Mouse (Mus musculus) ES-CJ7 (cell line): ENCODE data around the gene Tcf7l2.

ENCODE experiments used
- DNase-seq: peaks from one replicate; pipeline ENCODE4 v3.0.0; 2011; ENCODE audit warnings: low read depth, low spot score

The Tcf7l2 gene

DNA sequence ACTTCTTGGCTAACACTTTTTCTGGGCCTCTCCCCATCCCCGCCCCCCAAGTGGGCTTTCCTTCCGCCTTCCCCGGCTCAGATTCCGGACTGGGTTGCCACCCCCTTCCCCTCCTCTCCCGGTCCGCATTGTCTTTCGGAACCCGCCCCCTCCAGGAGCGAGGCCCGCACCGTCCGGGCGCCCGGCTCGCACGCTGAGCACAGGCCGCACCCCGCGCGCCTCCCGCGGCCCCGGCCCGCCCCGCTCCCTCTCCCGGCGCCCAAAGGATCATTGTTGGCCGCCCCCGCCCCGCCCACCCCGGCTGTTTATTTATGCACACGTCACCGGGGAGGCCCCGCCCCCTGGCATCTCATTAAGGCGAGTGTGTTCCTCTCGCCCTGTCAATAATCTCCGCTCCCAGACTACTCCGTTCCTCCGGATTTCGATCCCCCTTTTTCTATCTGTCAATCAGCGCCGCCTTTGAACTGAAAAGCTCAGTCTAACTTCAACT is at the start of gene Tcf7l2:
TSS of gene Tcf7l2 (plus strand) at position 382 of the 490 bp plus-strand sequence.
- peak; percentile 95 for DNase-seq

DNA sequence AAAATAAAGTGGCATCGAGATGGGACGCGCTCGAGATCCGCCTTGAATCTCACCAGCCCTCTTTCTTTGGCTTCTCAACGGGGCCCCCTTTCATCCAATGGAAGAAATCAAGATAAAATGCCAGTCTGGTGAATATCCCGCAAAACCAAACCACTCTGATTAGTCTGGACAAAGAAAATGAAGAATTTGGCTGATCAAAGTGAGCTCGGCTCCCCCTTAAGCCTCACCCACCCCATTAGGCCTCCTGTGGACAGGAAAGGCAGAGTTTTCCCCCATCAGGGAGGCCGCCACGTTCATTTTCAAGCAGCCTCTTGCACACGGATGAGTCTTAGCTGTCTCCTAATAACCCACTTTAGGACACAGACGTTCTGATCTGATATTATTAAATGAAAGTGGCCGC is 47.0 kb upstream of the Tcf7l2 start:
- no peak for DNase-seq

GRCm38 (mm10) chr19:55695418-55695817 is 46.2 kb upstream of the Tcf7l2 start:
- no peak for DNase-seq

- DNase-seq, result no peak
Observed at GRCm38 (mm10) chr19:55698892-55699291, 42.7 kb upstream of the Tcf7l2 start.

- peak; percentile 23 for DNase-seq
Observed at GRCm38 (mm10) chr19:55700214-55700568, 41.4 kb upstream of the Tcf7l2 start.

- no peak for DNase-seq
Observed at GRCm38 (mm10) chr19:55700569-55701282, 40.9 kb upstream of the Tcf7l2 start.

DNA sequence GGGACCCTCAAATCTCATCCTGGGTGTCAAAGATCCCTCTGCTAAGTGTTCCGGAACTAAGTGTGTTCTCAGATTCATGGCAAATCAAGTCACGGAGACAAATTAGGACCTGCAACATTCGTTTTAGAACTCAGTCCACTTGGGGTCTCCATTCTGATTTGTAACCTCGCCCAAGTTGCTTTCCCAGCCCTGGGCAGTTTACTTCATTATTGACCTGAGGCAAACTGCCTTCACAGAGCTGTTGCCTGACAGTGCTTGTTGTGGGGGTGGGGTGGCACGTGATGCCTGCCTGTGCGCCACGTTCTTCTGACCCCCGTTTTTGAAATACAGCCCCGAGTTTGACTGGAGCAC is 40.4 kb upstream of the Tcf7l2 start:
- no peak for DNase-seq

DNA sequence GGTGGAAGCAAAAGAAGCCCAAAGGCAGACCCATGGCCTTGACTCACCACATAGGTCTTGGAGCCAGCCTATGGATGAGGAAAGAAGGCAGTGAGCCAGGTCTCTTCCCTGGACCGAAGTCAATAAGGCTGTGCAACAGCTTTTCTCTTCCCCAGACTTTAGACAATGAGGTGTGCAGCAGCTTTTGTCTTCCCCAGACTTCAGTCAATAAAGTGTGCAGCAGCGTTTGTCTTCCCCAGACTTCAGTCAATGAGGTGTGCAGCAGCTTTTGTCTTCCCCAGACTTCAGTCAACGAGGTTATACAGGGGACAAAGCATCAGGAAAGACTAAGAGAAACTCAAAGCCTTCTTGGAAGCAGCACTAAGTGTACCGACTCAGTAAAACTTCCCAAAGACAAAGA is 39.5 kb upstream of the Tcf7l2 start:
- DNase-seq, result peak; percentile 31

DNA sequence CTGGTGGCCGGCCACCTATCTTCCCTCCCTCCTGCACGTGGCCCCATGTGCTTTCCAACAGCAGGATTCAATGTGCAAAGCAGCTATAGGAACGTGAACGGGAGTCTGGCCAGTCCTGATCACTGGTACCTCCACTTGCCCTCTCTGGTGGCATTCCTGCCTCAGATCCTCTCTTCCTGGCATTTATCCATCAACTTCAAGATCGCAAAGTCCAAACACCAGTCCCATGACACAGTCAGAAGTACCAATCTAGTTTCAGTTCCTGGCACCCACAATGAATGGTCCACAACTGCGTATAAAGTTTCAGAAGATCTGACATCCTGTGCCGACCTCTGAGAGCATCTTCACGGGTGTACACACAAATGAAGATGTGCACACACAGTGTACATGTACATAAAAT is 38.9 kb upstream of the Tcf7l2 start:
- DNase-seq, result no peak

DNA sequence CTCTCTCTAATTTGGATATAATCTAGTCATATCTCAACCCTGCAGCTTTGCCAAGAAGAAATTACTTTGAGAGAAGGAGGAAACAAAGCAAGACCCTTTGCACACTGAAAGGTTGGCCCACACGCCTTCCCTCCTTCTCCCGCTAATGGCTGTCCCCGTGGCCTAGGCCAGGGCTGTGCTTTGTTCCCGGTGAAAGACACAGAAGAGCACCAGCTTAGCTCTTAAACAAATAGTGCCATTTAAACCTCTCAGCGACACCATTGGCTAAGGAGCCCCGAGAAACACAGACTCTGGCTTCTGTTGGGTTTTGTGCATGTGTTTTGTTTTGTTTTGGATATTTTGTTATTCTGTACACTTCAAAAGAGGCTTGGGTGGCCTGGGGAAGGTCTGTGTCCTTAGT is 37.5 kb upstream of the Tcf7l2 start:
- no peak for DNase-seq

GRCm38 (mm10) chr19:55706300-55706699 is 35.3 kb upstream of the Tcf7l2 start:
- DNase-seq, result no peak

DNA sequence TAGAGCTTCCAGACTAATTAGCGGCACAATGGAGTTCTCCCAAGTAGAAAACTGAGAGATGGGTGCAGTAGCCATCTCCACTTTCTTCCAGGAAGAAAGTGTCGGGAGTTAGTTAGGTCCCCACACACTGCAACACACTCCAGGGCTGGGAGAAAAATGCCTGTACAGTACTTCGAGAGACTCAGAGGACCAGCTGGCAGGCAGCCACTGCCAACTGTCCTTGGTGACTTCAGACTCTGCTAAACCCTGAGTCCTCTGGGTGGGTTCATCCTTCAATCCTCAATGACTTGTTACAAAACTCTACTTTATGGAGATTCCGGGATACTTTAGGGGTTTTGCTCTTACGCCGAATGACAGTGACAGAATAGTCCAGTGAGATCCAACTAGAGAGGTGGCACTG is 34.8 kb upstream of the Tcf7l2 start:
- no peak for DNase-seq

- no peak for DNase-seq
Observed at GRCm38 (mm10) chr19:55708031-55708554, 33.5 kb upstream of the Tcf7l2 start.

DNA sequence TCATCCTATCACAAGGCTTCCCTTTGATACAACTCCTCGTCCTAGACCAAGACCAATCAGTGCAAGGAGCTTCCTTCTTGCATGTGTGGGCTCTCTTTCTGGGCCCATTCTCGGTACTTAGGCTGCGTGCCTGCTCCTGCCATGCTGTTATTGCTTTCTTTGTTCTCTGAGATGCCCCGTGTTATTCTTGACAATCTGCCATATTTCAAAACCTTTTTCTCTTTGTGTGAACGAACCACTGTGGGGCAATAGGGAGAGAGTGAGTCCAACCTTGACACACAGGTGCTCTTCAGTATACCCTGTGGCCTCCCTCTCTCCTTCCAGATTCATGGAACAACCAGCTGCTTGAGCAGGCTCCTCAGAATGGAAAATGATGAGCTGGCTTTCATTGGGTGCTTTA is 30.8 kb upstream of the Tcf7l2 start:
- DNase-seq, result no peak

GRCm38 (mm10) chr19:55711701-55712100 is 29.9 kb upstream of the Tcf7l2 start:
- DNase-seq, result no peak

DNA sequence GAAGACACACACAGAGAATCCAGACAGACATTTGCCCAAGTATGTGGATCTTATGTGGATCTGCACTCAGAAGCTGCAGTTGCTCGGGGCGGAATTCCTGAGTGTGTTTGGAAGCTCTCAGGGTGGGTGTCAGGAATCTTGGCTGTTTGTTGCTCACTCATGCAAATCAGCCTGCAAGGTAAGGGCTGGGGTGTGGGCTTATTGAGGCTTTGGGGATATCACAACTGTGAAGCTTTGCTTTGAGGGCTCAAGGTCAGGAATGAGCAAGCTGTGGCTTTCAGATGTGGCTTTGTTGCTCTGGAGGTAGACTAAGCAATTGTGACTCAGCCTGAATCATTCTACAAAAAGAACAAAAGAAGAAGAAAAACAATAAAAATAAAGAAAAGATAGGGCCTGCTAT is 28.9 kb upstream of the Tcf7l2 start:
- DNase-seq, result peak; percentile 88

DNA sequence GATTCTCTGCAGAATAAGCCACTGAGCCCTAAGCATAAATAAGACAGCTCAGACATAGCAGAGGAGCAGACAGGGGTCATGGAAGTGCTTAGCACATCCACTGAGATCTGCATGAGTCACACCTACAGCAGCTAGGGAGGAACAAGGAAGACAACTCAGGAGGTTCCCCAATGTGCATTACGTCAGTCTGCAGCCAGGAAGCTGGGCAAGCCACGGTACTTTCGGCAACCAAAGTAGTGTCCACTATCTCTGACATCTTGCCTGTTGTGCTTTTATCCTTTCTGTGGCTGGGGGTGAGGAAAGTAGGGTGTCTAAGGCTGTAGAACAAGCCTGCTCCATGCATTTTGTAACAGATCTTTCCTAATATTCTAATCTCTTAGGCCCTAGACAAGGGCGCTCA is 27.6 kb upstream of the Tcf7l2 start:
- DNase-seq, result no peak

DNA sequence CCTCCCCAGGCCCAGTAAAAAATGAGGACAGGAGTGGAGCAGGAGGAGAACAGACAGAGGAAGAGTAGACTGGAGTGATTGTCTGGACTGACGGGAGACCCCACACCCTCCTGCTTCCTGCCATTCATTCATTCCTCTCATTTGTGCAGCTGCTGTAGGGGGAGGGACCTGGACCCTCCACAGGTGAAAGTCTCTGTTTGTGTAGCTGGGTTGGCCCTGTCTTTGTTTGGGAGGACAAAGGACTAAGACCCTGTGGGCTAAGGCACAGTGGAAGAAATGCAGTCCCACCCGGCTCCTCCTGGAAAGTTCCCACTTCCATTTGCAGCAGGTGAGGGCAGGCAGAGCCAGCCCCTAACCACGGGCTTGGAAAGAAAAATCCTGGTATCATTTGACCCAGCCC is 27.0 kb upstream of the Tcf7l2 start:
- peak; percentile 78 for DNase-seq

GRCm38 (mm10) chr19:55719083-55719482 is 22.5 kb upstream of the Tcf7l2 start:
- peak; percentile 90 for DNase-seq

GRCm38 (mm10) chr19:55719524-55720408 is 21.9 kb upstream of the Tcf7l2 start:
- no peak for DNase-seq

DNA sequence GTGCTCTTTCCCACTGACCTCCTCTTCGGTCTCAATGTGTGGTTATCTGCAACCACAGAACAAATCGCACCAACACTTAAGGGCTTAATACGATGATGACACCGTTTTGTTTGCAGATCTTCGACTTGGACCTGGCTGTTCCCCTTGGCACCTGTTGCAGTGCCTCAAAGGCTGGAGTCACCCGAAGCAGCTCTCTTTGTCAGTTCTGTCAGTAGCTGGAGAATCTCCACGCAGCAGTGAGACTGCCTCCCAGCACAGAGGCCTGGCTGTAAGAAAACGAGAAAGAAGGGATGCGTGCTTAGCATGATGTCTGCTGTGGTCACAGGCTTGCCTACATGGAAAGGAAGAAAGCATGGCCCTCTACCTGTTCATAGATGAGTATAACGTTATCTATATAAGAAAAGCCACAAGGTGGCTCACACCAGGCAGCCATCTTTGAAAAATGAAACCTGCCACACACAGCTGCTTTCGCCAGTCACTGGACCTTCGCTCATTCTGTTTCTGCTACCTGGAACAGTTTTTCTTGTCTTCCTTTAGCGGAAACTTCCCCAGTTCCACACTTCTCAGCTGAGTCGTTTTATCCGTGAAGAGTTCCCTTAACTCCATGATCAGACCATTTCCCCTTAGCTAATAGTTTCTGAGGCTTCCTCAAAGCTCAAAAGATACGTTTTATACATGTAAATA is 21.1 kb upstream of the Tcf7l2 start:
- DNase-seq, result no peak

DNA sequence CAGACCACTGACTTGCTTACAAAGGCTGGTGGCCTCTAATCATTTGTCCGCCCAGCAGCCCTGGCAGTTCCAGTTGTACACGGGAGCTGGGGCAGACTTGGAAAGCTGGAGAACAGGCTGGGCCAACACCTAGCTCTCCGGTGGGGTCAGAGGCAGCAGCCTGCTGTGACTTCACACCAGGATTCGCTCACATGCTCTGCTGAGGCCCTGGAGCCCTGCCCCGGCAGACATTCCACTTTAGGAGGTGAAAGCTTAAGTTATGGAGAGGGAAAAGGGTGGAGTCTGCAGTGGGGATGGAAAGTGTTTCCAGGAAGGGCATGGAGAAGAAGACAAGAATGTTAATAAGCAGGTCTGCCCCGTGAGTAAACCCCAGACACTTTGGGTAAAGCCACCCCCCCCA is 19.2 kb upstream of the Tcf7l2 start:
- peak; percentile 58 for DNase-seq
